Mouse (Mus musculus) limb, embryonic 11.5 days (tissue): ENCODE data around the gene Gng12. TPM values are rescaled to one million over a fixed set of nuclear protein-coding genes. Genes with fewer than 3 reads are reported as not detected.

ENCODE experiments used
- ATAC-seq: fragments of 200-750 bp; cut with Nextera tagmentation; 2 replicates; pipeline ENCODE4 v1.8.0; 2017; ENCODE audit warnings: low read depth; ENCODE audit not compliant: insufficient number of reproducible peaks, low FRiP score, low TSS enrichment
- DNase-seq: peaks from one replicate; pipeline ENCODE4 v3.0.0-alpha.2; 2015; ENCODE audit warnings: low spot score
- H3K27ac ChIP-seq: fragments of 300-500 bp; sonication (generic); replicated peaks from 2 replicates; pipeline ENCODE4 v1.5.1; 2014; ENCODE audit warnings: low read depth, mild to moderate bottlenecking, low read length
- H3K27me3 ChIP-seq: fragments of 300-500 bp; sonication (generic); 2 replicates; pipeline ENCODE4 v1.6.1; 2014; ENCODE audit warnings: mild to moderate bottlenecking, low read length, mixed read lengths; ENCODE audit not compliant: control insufficient read depth, insufficient read depth
- H3K36me3 ChIP-seq: fragments of 300-500 bp; sonication (generic); 2 replicates; pipeline ENCODE4 v1.6.1; 2014; ENCODE audit warnings: mild to moderate bottlenecking, low read length, moderate library complexity, mixed read lengths; ENCODE audit not compliant: control insufficient read depth, insufficient read depth
- H3K4me1 ChIP-seq: fragments of 300-500 bp; sonication (generic); 2 replicates; pipeline ENCODE4 v1.6.1; 2014; ENCODE audit warnings: low read length, mixed read lengths; ENCODE audit not compliant: control insufficient read depth, insufficient read depth
- H3K4me2 ChIP-seq: fragments of 300-500 bp; sonication (generic); 2 replicates; pipeline ENCODE4 v1.6.1; 2014; ENCODE audit warnings: low read depth, mild to moderate bottlenecking, moderate library complexity; ENCODE audit not compliant: severe bottlenecking
- H3K4me3 ChIP-seq: fragments of 300-500 bp; sonication (generic); 2 replicates; pipeline ENCODE4 v1.5.1; 2014; ENCODE audit warnings: low read depth, low read length
- H3K9ac ChIP-seq: fragments of 300-500 bp; sonication (generic); 2 replicates; pipeline ENCODE4 v1.6.1; 2014; ENCODE audit warnings: mild to moderate bottlenecking, low read length
- H3K9me3 ChIP-seq: fragments of 300-500 bp; sonication (generic); 2 replicates; pipeline ENCODE4 v1.6.1; 2016; ENCODE audit warnings: low read length; ENCODE audit not compliant: control insufficient read depth
- WGBS: fragments of 180-500 bp; shearing (Covaris S2); extraction: QIAGEN DNeasy Blood & Tissue Kit; methylation state at CpG from one replicate; pipeline ENCODE4 v1.1.7; 2014; 5-methylcytosine and 5-hydroxymethylcytosine counted together
- polyA plus RNA-seq: library from polyadenylated mRNA; unstranded; fragments of >200 nt; fragmentation: Nextera tagmentation; extraction: Ambion mirVana; gene quantifications from 2 replicates; pipeline ENCODE4 v1.2.1, GENCODE M21; 2014

Gene Gng12
- polyA plus RNA-seq, 1 experiment from 2014 or later = 72.2 TPM

DNA sequence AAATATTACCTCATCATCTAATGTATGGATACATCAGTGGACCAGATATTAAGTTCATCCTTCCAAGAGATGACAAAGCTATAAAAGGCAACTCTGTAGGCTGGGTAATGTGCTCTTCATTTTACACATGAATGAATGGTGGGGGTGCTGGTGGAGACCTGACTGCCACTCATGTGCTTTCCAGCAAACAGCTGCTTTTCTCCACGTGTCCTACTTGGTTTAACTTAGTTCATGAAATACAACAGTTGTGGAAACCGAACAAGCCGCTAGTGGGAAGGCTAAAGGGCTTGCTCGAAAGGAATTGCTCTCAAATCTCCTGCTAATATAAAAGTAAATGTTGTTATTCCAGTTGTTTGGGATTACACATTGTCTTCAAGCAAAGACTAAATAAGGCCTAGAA lies 137.4 kb downstream of the Gng12 start:
- no peaks in the 10 kb centered on the region for H3K27me3 ChIP-seq
- DNase-seq (no peak), ATAC-seq (no peak)
- H3K36me3 ChIP-seq = no peaks in the 10 kb centered on the region
- H3K4me2 ChIP-seq = no peak overlapping the region
- 73% methylated on average over 4 of the region's 4 CpGs for WGBS
- H3K9me3 ChIP-seq = no peaks in the 10 kb centered on the region
- H3K27ac ChIP-seq = no peak overlapping the region
- peaks cover 2% of the 10 kb centered on the region; the same call in 1 of the 2 replicates for H3K4me1 ChIP-seq
- H3K9ac ChIP-seq = no peak overlapping the region
- H3K4me3 ChIP-seq = no peak overlapping the region

DNA sequence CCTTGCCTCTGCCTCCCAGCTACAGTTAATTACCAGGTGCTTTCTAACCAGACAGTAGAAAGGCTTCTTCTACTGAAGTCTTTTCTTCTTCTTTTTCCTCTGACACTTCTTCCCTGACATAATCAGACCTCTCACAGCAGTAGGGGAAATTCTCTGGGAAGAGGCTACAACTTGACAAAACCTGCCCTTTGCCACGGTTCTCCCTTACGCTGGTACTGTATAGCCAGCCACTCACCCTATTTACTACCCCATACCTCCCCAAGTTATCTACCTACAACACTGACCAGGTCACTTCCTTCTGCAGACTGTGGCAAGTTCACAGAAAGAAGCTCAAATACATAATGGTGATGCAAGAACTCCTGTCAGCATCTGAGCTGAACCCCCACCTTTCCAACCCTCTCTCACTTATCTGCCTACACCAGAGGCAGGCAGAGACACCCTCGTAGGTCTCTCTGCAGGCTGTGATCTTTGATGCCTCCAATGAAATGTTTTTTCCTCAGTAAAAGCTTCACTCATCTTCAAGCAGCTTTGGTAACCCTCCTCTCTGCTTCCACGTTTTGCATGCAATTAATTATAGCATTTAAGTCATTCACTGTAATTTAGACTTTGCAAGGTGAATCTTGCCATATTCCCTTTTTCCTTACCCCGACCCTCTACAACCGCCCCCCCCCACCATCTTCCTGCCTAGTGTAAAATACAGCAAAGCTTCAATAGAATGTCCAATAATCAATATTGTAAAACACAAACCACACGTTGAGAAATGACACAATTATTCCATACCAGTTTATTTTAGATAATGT lies 138.3 kb downstream of the Gng12 start:
- Histone ChIP-seq H3K9ac (no peak overlapping the region), H3K27ac (no peak overlapping the region), H3K36me3 (no peaks in the 10 kb centered on the region), H3K4me3 (no peak overlapping the region), H3K4me1 (peaks cover 2% of the 10 kb centered on the region; the same call in 1 of the 2 replicates), H3K27me3 (no peaks in the 10 kb centered on the region), H3K4me2 (no peak overlapping the region; the same call in 1 of the 2 replicates), H3K9me3 (no peaks in the 10 kb centered on the region)
- DNase-seq (no peak), ATAC-seq (no peak)
- 63% methylated on average over 7 of the region's 7 CpGs for WGBS

DNA sequence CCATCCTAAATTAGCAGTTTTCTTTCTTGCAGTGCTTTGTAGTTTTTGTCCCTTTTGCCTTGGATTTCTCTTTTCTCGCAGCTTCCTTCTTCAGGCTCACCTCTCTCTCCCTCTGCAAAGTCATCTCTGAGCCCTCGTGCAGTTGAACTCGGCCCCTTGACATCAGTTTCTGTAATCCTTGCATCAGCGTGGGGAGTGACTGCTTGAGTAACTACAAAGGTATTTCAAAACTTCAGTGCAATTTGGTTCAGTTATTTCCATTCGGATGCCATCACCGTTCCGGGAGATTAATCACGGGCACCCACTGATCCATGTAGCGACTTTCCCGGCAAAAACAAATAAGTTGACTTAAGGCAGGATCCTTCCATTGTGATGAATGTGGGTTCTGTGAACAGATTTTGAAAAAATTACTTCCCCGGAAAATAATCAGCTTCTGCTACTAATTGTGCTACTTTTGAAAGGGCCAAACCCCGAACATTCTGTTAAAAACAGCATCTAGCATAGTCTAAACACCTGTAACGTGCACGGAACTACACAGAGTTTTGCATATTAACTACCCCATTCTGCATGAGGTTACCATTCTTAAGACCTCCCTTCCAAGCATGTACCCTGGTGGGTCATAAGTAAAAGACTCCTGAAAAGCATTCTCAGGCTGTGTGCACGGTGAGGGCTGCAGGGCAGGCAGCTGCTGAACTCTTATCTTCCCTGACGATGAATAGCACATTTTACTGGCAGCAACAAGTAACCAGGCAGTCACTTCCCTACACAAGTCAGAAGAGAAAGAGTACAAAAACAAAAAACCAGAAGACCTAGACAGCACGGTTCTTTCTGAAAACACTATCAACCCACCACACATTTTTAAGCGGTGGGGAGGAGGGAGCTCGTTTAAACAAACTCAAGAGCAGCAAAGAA lies 139.4 kb downstream of the Gng12 start:
- Histone ChIP-seq H3K9me3 (no peaks in the 10 kb centered on the region), H3K9ac (peak overlapping the region; percentile 85), H3K36me3 (no peaks in the 10 kb centered on the region), H3K4me3 (peak overlapping the region; percentile 84), H3K27me3 (no peaks in the 10 kb centered on the region), H3K4me2 (peak overlapping the region; percentile 61), H3K4me1 (peaks cover 2% of the 10 kb centered on the region; the same call in 1 of the 2 replicates), H3K27ac (no peak overlapping the region)
- no peak for DNase-seq
- WGBS = 33% methylated on average over 19 of the region's 19 CpGs
- ATAC-seq = no peak

DNA sequence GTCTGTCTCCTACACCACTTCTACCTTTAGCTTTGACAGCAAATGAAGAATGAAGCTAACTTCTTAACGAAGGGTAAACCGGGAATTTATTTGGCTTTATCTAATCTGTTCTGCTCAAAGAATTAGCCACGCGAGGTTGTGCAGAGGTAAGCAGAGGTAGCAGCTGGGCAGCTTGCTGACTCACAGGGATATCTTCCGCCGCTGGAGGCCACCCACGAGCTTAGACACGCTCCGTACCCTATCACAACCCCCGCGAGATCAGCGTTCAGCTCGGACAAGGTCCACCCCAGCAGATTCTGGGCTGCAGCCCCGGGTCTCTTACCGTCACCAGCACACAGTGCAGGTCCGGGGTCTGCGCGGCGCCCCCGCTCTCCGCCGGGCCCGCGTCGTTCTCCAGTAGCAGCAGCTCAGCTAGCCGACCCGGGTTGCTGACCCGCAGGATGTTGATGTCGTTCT lies 140.2 kb downstream of the Gng12 start:
- peak; percentile 76 for ATAC-seq
- 0% methylated on average over 29 of the region's 29 CpGs for WGBS
- Histone ChIP-seq H3K27me3 (no peaks in the 10 kb centered on the region), H3K4me1 (peaks cover 2% of the 10 kb centered on the region; the same call in 1 of the 2 replicates), H3K36me3 (no peaks in the 10 kb centered on the region), H3K9ac (peak overlapping the region; percentile 85), H3K27ac (peak overlapping the region; percentile 89), H3K9me3 (no peaks in the 10 kb centered on the region), H3K4me3 (peak overlapping the region; percentile 84), H3K4me2 (peak overlapping the region; percentile 61)
- DNase-seq = peak; percentile 89

DNA sequence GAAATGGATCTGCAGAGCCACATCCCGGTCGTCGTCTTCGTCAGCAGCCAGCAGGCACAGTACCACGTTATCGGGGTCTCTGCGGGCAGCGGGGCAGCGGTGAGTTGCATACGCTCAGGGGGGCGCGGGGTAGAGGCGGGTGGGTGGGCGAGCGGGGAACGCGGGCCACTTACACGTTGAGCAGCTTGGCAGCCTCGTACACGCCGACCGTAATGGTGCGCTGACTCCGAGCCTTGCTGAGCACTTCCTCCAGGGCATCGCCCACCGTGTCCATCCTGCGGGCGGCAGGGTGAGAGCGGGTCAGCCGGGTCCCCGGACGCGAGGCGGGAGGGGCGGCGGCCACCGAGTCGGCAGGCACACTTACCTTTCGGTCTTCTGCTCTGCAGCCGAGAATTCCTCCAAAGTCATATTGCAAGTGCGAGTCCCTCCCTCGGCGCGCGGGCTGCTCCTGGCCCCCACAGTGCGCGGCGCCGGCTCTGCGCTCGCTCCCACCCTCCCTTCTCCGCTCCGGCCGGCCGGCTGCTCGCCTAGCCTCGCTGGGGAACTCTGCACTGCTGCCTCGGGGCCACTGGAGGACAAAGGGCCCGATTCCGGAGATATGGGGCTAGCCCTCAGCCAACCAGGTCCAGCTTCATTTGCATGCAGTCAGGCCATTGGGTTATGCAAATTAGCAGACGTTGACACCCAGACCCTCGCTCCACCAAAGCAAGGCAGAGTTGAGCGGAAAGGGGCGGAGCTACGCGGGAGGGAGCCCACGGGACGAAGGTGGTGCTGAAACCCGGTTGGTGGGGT lies 140.8 kb downstream of the Gng12 start, which contains the start of gene Gadd45a:
TSS of gene Gadd45a (minus strand) at position 621 of the 792 bp plus-strand sequence.
- WGBS = under 1% methylated on average over 66 of the region's 69 CpGs
- Histone ChIP-seq H3K9ac (peak within 1 kb of the TSS; percentile 85), H3K27ac (peak within 1 kb of the TSS; percentile 89)

DNA sequence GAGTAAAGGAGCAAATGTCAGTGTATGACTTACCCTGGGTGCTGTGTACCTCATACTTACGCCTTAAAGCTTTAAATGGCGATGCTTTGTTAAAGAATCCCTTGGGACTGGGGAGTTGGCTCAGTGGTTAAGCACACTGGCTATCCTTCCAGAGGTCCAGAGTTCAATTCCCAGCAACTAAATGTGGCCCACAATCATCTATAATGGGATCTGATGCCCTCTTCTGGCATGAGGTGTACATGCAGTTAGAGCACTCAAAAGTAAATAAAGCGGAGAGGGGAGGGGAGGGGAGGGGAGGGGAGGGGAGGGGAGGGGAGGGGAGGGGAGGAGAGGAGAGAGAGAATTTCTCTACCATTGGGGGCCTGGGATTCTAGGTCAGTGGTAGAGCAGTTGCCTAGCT lies 142.8 kb downstream of the Gng12 start:
- no peak overlapping the region for H3K4me2 ChIP-seq
- no peak for DNase-seq
- no peak overlapping the region for H3K4me3 ChIP-seq
- H3K36me3 ChIP-seq = no peaks in the 10 kb centered on the region
- no peaks in the 10 kb centered on the region for H3K27me3 ChIP-seq
- H3K9me3 ChIP-seq = no peaks in the 10 kb centered on the region
- no peak for ATAC-seq
- peaks cover 2% of the 10 kb centered on the region; the same call in 1 of the 2 replicates for H3K4me1 ChIP-seq
- WGBS = 94% methylated on average over 2 of the region's 3 CpGs
- H3K27ac ChIP-seq = no peak overlapping the region
- no peak overlapping the region for H3K9ac ChIP-seq

More for the DNA sequence above, 140.8 kb downstream of the Gng12 start, which contains the start of gene Gadd45a:
- peak; percentile 98 for ATAC-seq
- Histone ChIP-seq H3K4me1 (peaks cover 2% of the 10 kb centered on the region; the same call in 1 of the 2 replicates), H3K36me3 (no peaks in the 10 kb centered on the region), H3K27me3 (no peaks in the 10 kb centered on the region), H3K9me3 (no peaks in the 10 kb centered on the region), H3K4me2 (peak within 1 kb of the TSS; percentile 61), H3K4me3 (peak within 1 kb of the TSS; percentile 84)
- peak; percentile 94 for DNase-seq

DNA sequence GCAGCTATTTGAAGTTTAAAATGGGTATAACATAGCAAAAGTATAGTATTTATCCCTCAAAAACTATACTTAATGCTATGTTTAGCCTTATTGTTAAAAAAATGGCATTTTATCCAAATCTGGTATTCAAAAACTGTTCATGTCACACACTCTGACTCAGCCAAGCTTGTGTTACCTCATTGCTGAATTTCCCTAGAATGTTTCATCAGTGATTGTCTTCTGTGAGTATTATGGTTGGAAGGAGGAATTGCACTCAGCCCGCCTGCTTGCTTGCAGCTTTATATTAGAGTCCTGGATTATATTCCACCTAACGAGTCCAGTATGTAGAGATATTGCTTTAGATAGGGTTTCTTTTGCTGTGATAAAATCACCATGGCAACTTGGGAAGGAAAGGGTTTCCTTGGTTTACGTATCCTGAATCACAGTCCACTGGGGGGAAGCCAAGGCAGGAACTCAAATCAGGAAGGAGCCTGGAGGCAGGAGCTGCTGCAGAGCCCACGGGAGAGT lies 144.8 kb downstream of the Gng12 start:
- Histone ChIP-seq H3K27ac (no peak overlapping the region), H3K27me3 (no peaks in the 10 kb centered on the region), H3K4me1 (no peaks in the 10 kb centered on the region; the same call in 1 of the 2 replicates), H3K9ac (no peak overlapping the region), H3K9me3 (no peaks in the 10 kb centered on the region), H3K36me3 (no peaks in the 10 kb centered on the region), H3K4me3 (no peak overlapping the region), H3K4me2 (no peak overlapping the region)
- DNase-seq = no peak
- 52% methylated on average over 4 of the region's 4 CpGs for WGBS
- no peak for ATAC-seq
